Mouse (Mus musculus): Measurements from ENCODE around the gene Fbxo22.
"Not testable (repeated sequence)": the region's sequence is repeated elsewhere in the genome, so short reads cannot be mapped to it uniquely, and the experiment has no call there.

Gene Fbxo22

DNA sequence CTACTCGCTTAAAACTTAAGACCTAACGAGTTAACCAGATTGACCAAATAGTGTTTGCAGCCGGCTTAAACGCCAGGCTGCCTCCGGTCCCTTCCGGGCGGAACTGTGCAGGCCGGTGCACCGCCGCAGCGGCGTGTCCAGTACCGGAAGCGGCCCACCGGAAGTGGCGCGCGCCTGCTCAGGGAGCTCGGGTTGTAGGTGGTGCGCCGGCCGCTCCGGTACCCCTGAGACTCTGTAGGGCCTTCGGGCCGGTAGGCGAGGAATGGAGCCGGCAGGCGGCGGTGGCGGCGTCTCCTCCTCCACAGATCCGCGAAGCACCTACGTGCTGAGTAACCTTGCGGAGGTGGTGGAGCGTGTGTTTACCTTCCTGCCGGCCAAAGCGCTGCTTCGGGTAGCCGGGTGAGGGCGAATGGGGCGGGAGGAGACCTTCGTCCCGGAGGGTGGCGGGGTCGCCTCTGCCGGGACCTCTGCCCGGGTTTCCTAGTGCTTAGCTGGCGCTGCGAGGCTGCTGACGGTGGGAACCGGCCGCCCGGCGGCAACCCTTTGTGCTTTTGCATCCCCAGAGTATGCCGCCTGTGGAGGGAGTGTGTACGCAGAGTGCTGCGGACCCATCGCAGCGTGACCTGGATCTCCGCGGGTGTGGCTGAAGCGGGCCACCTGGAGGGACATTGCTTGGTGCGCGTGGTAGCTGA lies at the start of gene Fbxo22:
Gene Fbxo22 (plus strand): TSS at position 136 of the 692 bp plus-strand sequence.
- peak; percentile 77 to 79 for DNase-seq

DNA sequence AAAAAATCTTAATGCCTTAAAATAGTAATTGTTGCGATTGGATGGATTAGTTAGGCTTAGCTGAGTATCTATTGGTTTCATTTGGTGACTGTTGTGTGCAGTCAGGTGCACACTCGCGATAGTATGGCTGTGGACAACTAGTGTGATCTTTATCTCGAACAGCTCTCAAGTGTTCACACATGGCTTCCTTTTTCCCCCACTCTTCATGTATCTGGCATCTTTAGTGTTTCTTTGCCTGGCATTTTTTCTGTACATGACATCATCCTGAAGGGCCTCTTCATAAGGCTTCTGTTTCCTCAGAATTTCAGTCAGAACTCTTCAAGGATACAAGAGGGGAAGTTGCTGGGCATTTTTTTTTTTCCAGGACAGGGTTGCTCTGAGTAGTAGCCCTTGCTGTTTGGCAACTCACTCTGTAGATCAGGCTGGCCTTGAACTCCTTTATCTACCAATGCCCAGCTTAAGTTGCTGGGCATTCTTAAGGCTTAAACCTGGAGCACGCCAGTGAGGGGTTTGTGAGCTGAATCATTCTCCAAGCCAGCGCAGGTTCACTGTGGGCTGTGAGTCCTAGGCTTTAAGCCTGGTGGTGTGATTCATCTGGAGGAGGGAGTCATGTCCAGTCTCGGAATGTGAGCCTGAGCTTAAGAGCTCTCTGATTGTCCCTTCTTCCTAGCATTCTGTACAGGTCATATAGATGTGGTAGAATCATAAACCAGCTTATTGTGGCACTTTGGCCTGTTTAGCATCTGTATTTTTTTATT lies 37.9 kb upstream of the Fbxo22 start:
- no peak for DNase-seq

DNA sequence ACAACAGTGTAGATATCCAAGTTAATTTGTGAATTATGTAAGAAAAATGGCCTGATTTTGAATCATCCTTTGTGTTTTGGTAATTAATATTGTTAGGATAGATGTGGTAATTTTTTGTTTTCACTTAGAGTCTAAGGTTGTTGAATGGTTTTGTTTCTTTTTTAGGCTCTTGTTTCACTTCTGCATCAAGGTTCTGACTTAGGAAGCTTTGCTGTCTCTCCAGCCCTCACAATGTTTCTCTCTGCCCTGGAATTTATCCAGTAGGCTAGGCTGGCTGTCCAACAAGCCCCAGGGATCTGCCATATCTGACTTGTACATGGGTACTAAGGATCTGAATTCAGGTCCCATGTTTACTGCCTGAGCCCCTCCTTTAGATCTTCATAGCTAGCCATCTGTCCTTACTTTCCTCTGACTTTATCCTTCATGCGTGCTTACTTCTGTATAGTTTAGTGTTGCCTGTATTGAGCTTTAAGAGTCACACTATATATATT lies 36.5 kb upstream of the Fbxo22 start:
- no peak for DNase-seq

GRCm38 (mm10) chr9:55174235-55174634 lies 34.5 kb upstream of the Fbxo22 start:
- DNase-seq: no peak

GRCm38 (mm10) chr9:55195876-55196275 lies 12.8 kb upstream of the Fbxo22 start:
- no peak for DNase-seq

DNA sequence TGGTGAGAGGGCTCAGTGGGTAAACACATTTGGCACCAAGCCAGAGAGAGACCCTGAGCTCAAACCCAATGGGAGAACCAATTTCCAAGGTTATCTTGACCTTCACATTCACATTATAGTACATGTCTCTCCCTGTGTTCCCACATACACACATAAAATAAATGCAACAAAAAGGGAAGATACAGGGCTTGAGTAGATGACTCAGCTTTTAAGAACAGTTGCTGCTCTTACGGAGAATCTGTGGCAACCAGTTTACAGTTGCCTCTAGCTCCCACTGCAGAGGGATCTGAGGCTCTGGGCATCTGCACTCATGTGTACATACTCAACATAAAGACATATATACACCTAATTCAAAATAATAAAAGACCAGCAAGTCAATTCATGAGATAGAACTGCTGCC lies 10.5 kb upstream of the Fbxo22 start:
- no peak for DNase-seq

GRCm38 (mm10) chr9:55199348-55199747 lies 9.4 kb upstream of the Fbxo22 start:
- no peak for DNase-seq

GRCm38 (mm10) chr9:55208458-55208789 lies 301 bp upstream of the Fbxo22 start:
- DNase-seq: no peak

DNA sequence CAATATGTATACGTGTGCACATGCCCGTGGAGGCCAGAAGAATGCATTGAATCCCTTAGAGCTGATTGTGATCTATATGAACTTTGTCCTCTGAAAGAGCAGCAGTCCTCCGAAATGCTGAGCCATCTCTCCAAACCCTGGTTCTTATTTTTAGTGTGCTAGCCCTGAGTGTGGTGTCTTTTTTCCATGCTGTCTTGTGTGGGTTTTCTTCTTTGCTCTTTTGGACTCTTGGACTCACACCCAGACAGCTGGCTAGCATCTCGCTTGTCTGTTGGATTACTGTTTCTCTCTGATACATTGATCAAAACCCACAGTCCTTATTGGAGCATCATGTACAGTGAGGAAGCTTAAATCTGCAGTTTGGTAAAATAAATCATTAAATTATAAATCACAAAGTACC lies 2.9 kb downstream of the Fbxo22 start:
- DNase-seq: no peak

DNA sequence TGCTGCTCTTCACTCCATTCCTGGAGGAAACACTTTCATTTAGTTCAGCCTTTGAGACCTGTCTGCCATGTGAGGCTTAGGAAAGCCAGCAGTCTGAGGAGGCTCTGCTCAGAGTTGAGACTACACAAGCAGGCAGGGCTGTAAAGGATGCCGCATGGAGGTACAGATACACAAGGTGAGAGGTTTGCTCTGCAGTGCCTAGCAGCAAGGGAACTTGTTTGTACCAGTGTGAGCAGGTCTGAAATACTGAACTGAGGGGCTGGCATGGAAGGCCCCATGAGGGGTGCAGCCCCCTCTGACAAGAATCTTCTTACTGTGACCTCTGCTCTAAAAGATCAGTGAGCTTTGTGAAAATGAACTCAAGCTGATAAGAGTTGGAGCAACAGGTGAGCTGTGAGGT lies 4.7 kb downstream of the Fbxo22 start:
- DNase-seq: no peak

- DNase-seq: no peak
These were observed 6.3 kb downstream of the Fbxo22 start for GRCm38 (mm10) chr9:55215056-55215455.

DNA sequence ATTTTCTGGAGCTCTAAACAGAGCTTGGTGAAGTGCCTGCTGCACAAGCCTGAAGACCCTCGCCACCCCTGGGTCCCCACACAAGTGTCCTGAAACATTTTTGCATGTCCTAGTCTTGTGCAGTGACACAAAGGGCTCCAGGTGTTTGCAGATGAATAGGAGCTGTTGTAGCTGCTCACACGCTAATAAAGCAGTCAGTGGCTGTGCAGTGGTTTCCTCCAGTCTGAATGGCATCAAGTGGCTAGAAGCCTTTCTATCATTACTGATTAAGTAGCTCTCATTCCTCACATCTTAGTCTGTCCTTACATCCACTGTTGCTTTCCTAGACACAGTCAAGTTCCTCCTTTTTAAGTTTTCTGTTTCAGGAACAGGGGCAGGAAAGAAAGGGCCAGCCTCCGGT lies 6.9 kb downstream of the Fbxo22 start:
- DNase-seq: no peak

DNA sequence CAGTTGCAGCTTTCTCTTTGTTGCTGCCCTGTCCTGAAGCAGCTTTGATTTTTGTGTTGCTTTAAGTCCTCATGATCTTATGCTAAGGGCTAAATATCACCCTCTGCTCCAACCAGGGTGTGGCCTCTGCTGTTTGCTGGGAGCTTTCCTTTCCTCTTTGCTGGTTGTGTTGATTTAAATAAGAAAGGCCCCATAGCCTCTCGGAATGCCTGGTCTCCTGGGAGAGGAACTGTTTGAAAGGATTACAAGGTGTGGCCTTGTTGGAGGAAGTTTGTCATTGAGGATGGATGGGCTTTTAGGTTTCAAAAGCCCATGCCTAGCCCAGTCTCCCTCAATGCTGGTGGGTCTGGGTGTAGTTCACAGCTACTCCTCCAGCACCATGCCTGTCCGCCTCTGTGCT lies 7.4 kb downstream of the Fbxo22 start:
- DNase-seq: no peak

DNA sequence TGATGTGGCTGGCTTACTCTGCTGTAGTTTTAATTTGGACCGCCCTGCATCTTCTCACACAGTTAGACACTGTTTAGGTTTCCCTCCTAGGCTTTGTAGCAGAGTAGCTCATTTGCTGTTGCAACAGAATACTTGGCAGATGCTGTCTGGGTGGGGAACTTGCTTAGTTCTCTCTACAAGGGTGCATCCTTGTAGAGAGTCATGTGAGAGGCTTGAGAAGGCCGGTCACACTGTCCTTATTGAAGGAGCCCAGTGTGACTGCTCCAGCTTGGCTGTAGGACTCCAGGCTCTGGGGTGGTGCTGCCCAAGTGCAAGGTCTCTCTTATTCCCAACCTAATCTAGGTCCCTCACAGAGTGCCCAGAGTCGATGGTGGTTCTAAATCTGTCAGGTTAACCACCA lies 8.7 kb downstream of the Fbxo22 start:
- no peak for DNase-seq

- no peak for DNase-seq
These were observed 16.5 kb downstream of the Fbxo22 start for GRCm38 (mm10) chr9:55225165-55225737.

DNA sequence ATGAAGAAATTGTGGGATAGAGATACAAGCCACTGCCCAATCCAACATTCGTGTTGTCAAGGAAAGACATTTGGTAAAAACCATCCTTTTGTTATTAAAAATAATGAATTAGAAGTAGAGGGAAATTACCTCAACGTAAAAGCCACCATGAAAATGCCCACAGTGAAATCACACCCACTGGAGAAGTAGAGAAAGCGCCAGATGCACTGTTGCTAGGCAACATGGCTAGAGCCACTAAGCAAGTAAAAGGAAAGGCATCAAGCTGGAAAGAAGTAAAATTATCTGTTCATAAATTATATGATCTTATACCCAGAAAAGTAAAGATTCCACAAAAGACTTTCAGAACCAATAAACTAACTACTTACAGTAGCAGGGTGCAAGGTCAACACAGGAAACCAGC lies 17.5 kb downstream of the Fbxo22 start:
- DNase-seq: no peak

DNA sequence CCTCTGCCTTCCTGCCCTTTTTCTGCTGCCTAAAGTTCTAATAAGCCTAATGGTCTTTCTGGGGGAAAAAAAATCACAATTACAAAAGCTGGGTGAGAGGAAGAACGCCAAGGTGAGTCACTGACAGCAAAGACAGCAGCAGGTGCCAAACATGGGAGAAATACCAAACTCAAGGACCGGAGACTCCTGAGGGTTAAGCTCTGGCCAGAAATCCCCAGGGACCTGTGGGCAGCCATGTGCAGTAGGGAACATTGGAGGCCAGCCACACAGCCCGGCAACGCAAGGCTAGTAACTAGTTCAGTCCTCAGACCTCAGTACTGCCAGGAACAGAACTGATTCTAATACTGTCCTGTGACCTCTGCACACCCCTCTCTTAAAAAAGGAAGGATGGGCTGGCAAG lies 19.4 kb downstream of the Fbxo22 start:
- no peak for DNase-seq

- DNase-seq: no peak
These were observed 20.3 kb downstream of the Fbxo22 start for GRCm38 (mm10) chr9:55229010-55229409.

DNA sequence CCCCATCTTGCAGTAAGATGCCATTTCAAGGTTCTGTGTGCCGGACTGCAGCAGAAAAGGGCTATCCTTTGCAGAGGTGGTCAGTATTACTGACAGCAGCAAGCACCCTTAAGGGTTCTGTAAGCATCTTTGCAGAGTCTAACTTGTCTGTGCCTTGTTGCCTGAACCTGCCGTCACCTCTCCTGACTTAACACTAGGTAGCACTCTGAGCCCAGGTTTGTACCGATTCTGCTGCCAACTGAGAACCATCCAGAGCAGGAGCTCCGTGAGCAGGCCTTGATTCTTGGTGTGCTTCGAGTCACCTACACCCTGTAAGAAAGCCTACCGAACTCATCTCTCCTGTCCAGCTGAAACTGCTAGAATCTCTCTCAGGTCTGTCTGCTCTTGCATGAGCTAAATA lies 22.8 kb downstream of the Fbxo22 start:
- DNase-seq: no peak

DNA sequence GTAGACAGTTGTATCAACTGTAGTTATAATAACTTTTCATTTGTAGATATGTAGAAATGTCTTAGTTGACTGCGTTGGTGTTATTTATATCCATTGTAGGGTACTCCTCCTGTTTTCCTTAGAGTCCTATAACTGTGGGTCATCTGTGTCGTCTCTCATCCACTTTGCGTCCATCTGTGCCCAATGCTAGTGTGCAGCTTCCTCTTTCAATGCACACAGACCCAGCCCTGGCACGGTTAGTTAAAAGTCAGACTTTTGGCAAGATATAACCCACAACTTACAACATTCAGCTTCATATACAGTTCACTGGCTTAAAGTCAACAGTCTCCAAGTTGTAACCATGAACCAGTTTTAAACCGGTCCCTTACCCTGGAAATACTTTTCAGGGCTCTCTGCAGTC lies 23.4 kb downstream of the Fbxo22 start:
- no peak for DNase-seq

DNA sequence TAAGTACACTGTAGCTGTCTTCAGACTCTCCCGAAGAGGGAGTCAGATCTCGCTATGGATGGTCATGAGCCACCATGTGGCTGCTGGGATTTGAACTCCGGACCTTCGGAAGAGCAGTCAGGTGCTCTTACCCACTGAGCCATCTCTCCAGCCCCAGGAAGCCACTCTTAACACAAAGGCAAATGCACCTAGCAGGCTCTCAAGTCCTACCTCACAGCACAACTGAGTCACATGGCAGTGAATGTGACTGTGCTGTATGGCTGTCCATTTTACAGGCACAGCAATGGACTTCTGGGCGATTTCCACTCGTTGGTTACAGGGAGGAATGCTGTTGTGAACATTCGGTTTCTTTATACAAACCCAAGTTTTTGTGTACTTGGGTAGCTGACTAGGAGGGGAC lies 23.9 kb downstream of the Fbxo22 start:
- no peak for DNase-seq

- not testable (repeated sequence) for DNase-seq
These were observed 24.4 kb downstream of the Fbxo22 start for GRCm38 (mm10) chr9:55233076-55233475.

GRCm38 (mm10) chr9:55236235-55237165 lies 27.8 kb downstream of the Fbxo22 start:
- no peak for DNase-seq

Measured in thymus, postnatal 36 days (tissue).